Mouse (Mus musculus) erythroid progenitor cell, adult 5-6 weeks (primary cell): ENCODE data around the gene Gper1. TPM values are rescaled to one million over a fixed set of nuclear protein-coding genes. Genes with fewer than 3 reads are reported as not detected.

ENCODE experiments used
- ATAC-seq: replicated peaks from 2 replicates; pipeline ENCODE4 v1.8.0; 2016; ENCODE audit warnings: moderate number of reproducible peaks, mild to moderate bottlenecking, moderate TSS enrichment, inconsistent platforms; ENCODE audit not compliant: poor library complexity, low FRiP score, severe bottlenecking
- total RNA-seq, 2 experiments: library from RNA; stranded (forward) in 1 of 2; stranded (reverse) in 1 of 2; fragments of 150-400 nt in 1 of 2; fragments of 186-747, 209-891 nt in 1 of 2; gene quantifications; 2 replicates each; pipeline versions ENCODE4 v1.2.3 to v1.2.4; 2015 to 2017; ENCODE audit warnings: low replicate concordance in 2 of 2

Gper1 gene
- total RNA-seq, 2 experiments from 2014 or later = not detected

GRCm38 (mm10) chr5:139440926-139441725 is 18.2 kb downstream of the Gper1 start:
- ATAC-seq = no peak

GRCm38 (mm10) chr5:139441726-139442018 is 18.7 kb downstream of the Gper1 start:
- no peak for ATAC-seq

- no peak for ATAC-seq
Measured at GRCm38 (mm10) chr5:139442428-139442827, 19.5 kb downstream of the Gper1 start.

GRCm38 (mm10) chr5:139442962-139443361 is 20.0 kb downstream of the Gper1 start:
- ATAC-seq = no peak

- no peak for ATAC-seq
Measured at GRCm38 (mm10) chr5:139445258-139445657, 22.3 kb downstream of the Gper1 start.

- ATAC-seq = no peak
Measured at GRCm38 (mm10) chr5:139448025-139448424, 25.1 kb downstream of the Gper1 start.

GRCm38 (mm10) chr5:139449161-139449791 is 26.3 kb downstream of the Gper1 start:
- ATAC-seq = no peak

- ATAC-seq = no peak
Measured at GRCm38 (mm10) chr5:139449926-139450325, 27.0 kb downstream of the Gper1 start.

- ATAC-seq = no peak
Measured at GRCm38 (mm10) chr5:139453031-139453430, 30.1 kb downstream of the Gper1 start.

GRCm38 (mm10) chr5:139455166-139455565 is 32.2 kb downstream of the Gper1 start:
- no peak for ATAC-seq

GRCm38 (mm10) chr5:139457241-139457640 is 34.3 kb downstream of the Gper1 start:
- no peak for ATAC-seq

GRCm38 (mm10) chr5:139459938-139460337 is 37.0 kb downstream of the Gper1 start:
- no peak for ATAC-seq

GRCm38 (mm10) chr5:139460384-139461067 is 37.6 kb downstream of the Gper1 start, which contains the start of gene 3110082I17Rik:
TSS of gene 3110082I17Rik (minus strand) at chr5:139460527.
- peak; percentile 98 for ATAC-seq

- ATAC-seq = no peak
Measured at GRCm38 (mm10) chr5:139464874-139465273, 41.9 kb downstream of the Gper1 start.

- no peak for ATAC-seq
Measured at GRCm38 (mm10) chr5:139466373-139466772, 43.4 kb downstream of the Gper1 start.

- ATAC-seq = no peak
Measured at GRCm38 (mm10) chr5:139466801-139467200, 43.9 kb downstream of the Gper1 start.

- ATAC-seq = no peak
Measured at GRCm38 (mm10) chr5:139467998-139468397, 45.0 kb downstream of the Gper1 start.

- no peak for ATAC-seq
Measured at GRCm38 (mm10) chr5:139474741-139475140, 51.8 kb downstream of the Gper1 start.
